Mouse (Mus musculus): ENCODE measurements around the gene Pde8b. TPM values are rescaled to one million over a fixed set of nuclear protein-coding genes. Genes with fewer than 3 reads are reported as not detected.

Gene Pde8b
- polyA plus RNA-seq, 1 experiment from 2014 or later: 6.9 TPM

- H3K36me3 ChIP-seq (ENCODE audit: control insufficient read depth, insufficient read depth, low read length): no peaks in the 10 kb centered on the region
- no peak overlapping the region for H3K27ac ChIP-seq (ENCODE audit: low read depth)
- no peak overlapping the region for H3K9ac ChIP-seq (ENCODE audit: low read length)
- no peak overlapping the region for H3K4me2 ChIP-seq (ENCODE audit: low read length)
- H3K4me3 ChIP-seq (ENCODE audit: low read depth, low read length): no peak overlapping the region
- H3K4me1 ChIP-seq (replicated peaks; ENCODE audit: control insufficient read depth, insufficient read depth, low read length): no peaks in the 10 kb centered on the region
- no peaks in the 10 kb centered on the region for H3K27me3 ChIP-seq (replicated peaks; ENCODE audit: control insufficient read depth, insufficient read depth, low read length)
- 76% methylated on average over 2 of the region's 2 CpGs for WGBS
- H3K9me3 ChIP-seq (ENCODE audit: control insufficient read depth, low read length): no peaks in the 10 kb centered on the region
- no peak for ATAC-seq (replicated peaks; ENCODE audit: low FRiP score, low TSS enrichment, low read depth)
- no peak for DNase-seq (ENCODE audit: low spot score)
Measured at GRCm38 (mm10) chr13:95076142-95076541, 174.0 kb downstream of the Pde8b start.

DNA sequence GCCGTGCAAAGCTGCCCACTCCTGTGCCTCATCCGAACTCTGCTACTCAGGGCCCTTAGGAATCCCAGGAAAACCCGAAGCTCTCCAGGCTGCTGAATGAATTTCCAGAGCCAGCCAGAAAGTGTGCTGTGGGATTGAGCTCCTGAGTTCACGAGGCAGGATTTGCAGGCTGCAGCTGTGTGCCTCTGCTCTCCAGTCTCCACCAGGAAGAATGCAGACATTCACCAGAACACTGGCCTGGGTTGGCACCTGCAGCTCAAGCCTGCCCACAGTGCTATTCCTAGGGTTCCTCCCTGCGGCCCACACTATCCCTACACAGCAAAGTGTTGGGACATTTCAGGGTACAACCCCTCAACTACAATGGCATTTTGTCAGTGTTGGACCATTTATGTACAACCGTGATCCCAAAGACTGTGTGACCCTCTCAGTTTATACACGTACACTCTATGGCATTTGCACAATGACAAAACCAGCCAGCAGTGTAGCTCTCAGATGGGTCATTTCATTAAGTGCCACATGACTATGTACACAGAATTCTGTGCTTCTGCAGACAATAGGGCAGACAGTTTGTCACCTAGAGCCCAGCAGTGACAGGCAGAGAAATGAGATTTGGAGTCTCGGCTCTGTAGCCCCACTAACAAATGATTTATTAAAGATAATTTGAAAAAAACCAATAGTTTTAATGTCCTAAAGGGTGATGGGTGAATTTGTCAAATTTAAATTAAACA, 176.5 kb downstream of the Pde8b start:
- Histone ChIP-seq H3K9ac (ENCODE audit: low read length) (no peak overlapping the region), H3K36me3 (ENCODE audit: control insufficient read depth, insufficient read depth, low read length) (no peaks in the 10 kb centered on the region), H3K9me3 (ENCODE audit: control insufficient read depth, low read length) (no peaks in the 10 kb centered on the region), H3K27me3 (replicated peaks; ENCODE audit: control insufficient read depth, insufficient read depth, low read length) (no peaks in the 10 kb centered on the region), H3K4me1 (replicated peaks; ENCODE audit: control insufficient read depth, insufficient read depth, low read length) (no peaks in the 10 kb centered on the region), H3K4me2 (ENCODE audit: low read length) (no peak overlapping the region), H3K4me3 (ENCODE audit: low read depth, low read length) (no peak overlapping the region), H3K27ac (ENCODE audit: low read depth) (no peak overlapping the region)
- DNase-seq (ENCODE audit: low spot score): no peak
- ATAC-seq (replicated peaks; ENCODE audit: low FRiP score, low TSS enrichment, low read depth): no peak
- WGBS: 61% methylated on average over 8 of the region's 8 CpGs

GRCm38 (mm10) chr13:95070268-95070667, 179.9 kb downstream of the Pde8b start:
- H3K4me3 ChIP-seq (ENCODE audit: low read depth, low read length): no peak overlapping the region
- no peaks in the 10 kb centered on the region for H3K27me3 ChIP-seq (replicated peaks; ENCODE audit: control insufficient read depth, insufficient read depth, low read length)
- no peaks in the 10 kb centered on the region for H3K36me3 ChIP-seq (ENCODE audit: control insufficient read depth, insufficient read depth, low read length)
- ATAC-seq (replicated peaks; ENCODE audit: low FRiP score, low TSS enrichment, low read depth) (no peak), DNase-seq (ENCODE audit: low spot score) (no peak)
- H3K9ac ChIP-seq (ENCODE audit: low read length): no peak overlapping the region
- H3K27ac ChIP-seq (ENCODE audit: low read depth): no peak overlapping the region
- no peaks in the 10 kb centered on the region for H3K9me3 ChIP-seq (ENCODE audit: control insufficient read depth, low read length)
- no peaks in the 10 kb centered on the region for H3K4me1 ChIP-seq (replicated peaks; ENCODE audit: control insufficient read depth, insufficient read depth, low read length)
- no peak overlapping the region for H3K4me2 ChIP-seq (ENCODE audit: low read length)

- Histone ChIP-seq H3K27me3 (replicated peaks; ENCODE audit: control insufficient read depth, insufficient read depth, low read length) (no peaks in the 10 kb centered on the region), H3K4me3 (ENCODE audit: low read depth, low read length) (no peak overlapping the region), H3K9ac (ENCODE audit: low read length) (no peak overlapping the region), H3K4me2 (ENCODE audit: low read length) (no peak overlapping the region), H3K27ac (ENCODE audit: low read depth) (no peak overlapping the region), H3K9me3 (ENCODE audit: control insufficient read depth, low read length) (no peaks in the 10 kb centered on the region), H3K36me3 (ENCODE audit: control insufficient read depth, insufficient read depth, low read length) (no peaks in the 10 kb centered on the region), H3K4me1 (replicated peaks; ENCODE audit: control insufficient read depth, insufficient read depth, low read length) (no peaks in the 10 kb centered on the region)
- no peak for DNase-seq (ENCODE audit: low spot score)
- 68% methylated on average over 6 of the region's 6 CpGs for WGBS
- no peak for ATAC-seq (replicated peaks; ENCODE audit: low FRiP score, low TSS enrichment, low read depth)
Measured at GRCm38 (mm10) chr13:95067854-95068253, 182.3 kb downstream of the Pde8b start.

- DNase-seq (ENCODE audit: low spot score) (no peak), ATAC-seq (replicated peaks; ENCODE audit: low FRiP score, low TSS enrichment, low read depth) (no peak)
- no peaks in the 10 kb centered on the region for H3K4me1 ChIP-seq (replicated peaks; ENCODE audit: control insufficient read depth, insufficient read depth, low read length)
- 64% methylated on average over 4 of the region's 4 CpGs for WGBS
- no peak overlapping the region for H3K27ac ChIP-seq (ENCODE audit: low read depth)
- H3K4me3 ChIP-seq (ENCODE audit: low read depth, low read length): no peak overlapping the region
- no peak overlapping the region for H3K4me2 ChIP-seq (ENCODE audit: low read length)
- H3K36me3 ChIP-seq (ENCODE audit: control insufficient read depth, insufficient read depth, low read length): no peaks in the 10 kb centered on the region
- H3K9me3 ChIP-seq (ENCODE audit: control insufficient read depth, low read length): no peaks in the 10 kb centered on the region
- H3K27me3 ChIP-seq (replicated peaks; ENCODE audit: control insufficient read depth, insufficient read depth, low read length): no peaks in the 10 kb centered on the region
- no peak overlapping the region for H3K9ac ChIP-seq (ENCODE audit: low read length)
Measured at GRCm38 (mm10) chr13:95063390-95064017, 186.6 kb downstream of the Pde8b start.

- H3K36me3 ChIP-seq (ENCODE audit: control insufficient read depth, insufficient read depth, low read length): no peaks in the 10 kb centered on the region
- no peaks in the 10 kb centered on the region for H3K27me3 ChIP-seq (replicated peaks; ENCODE audit: control insufficient read depth, insufficient read depth, low read length)
- H3K4me3 ChIP-seq (ENCODE audit: low read depth, low read length): no peak overlapping the region
- no peak for DNase-seq (ENCODE audit: low spot score)
- no peak overlapping the region for H3K9ac ChIP-seq (ENCODE audit: low read length)
- ATAC-seq (replicated peaks; ENCODE audit: low FRiP score, low TSS enrichment, low read depth): no peak
- H3K27ac ChIP-seq (ENCODE audit: low read depth): no peak overlapping the region
- no peaks in the 10 kb centered on the region for H3K9me3 ChIP-seq (ENCODE audit: control insufficient read depth, low read length)
- H3K4me1 ChIP-seq (replicated peaks; ENCODE audit: control insufficient read depth, insufficient read depth, low read length): no peaks in the 10 kb centered on the region
- 85% methylated on average over 4 of the region's 4 CpGs for WGBS
- H3K4me2 ChIP-seq (ENCODE audit: low read length): no peak overlapping the region
Measured at GRCm38 (mm10) chr13:95058885-95059284, 191.3 kb downstream of the Pde8b start.

GRCm38 (mm10) chr13:95056501-95057280, 193.4 kb downstream of the Pde8b start:
- WGBS: 82% methylated on average over 11 of the region's 11 CpGs
- no peak overlapping the region for H3K4me3 ChIP-seq (ENCODE audit: low read depth, low read length)
- no peaks in the 10 kb centered on the region for H3K36me3 ChIP-seq (ENCODE audit: control insufficient read depth, insufficient read depth, low read length)
- H3K4me2 ChIP-seq (ENCODE audit: low read length): no peak overlapping the region
- H3K27me3 ChIP-seq (replicated peaks; ENCODE audit: control insufficient read depth, insufficient read depth, low read length): no peaks in the 10 kb centered on the region
- no peak overlapping the region for H3K9ac ChIP-seq (ENCODE audit: low read length)
- no peaks in the 10 kb centered on the region for H3K4me1 ChIP-seq (replicated peaks; ENCODE audit: control insufficient read depth, insufficient read depth, low read length)
- H3K27ac ChIP-seq (ENCODE audit: low read depth): no peak overlapping the region
- no peak for ATAC-seq (replicated peaks; ENCODE audit: low FRiP score, low TSS enrichment, low read depth)
- DNase-seq (ENCODE audit: low spot score): no peak
- no peaks in the 10 kb centered on the region for H3K9me3 ChIP-seq (ENCODE audit: control insufficient read depth, low read length)

- no peak overlapping the region for H3K9ac ChIP-seq (ENCODE audit: low read length)
- no peak for ATAC-seq (replicated peaks; ENCODE audit: low FRiP score, low TSS enrichment, low read depth)
- no peak overlapping the region for H3K27ac ChIP-seq (ENCODE audit: low read depth)
Measured at GRCm38 (mm10) chr13:95055742-95056388, 194.3 kb downstream of the Pde8b start.

More at GRCm38 (mm10) chr13:95055742-95056388, 194.3 kb downstream of the Pde8b start:
- no peaks in the 10 kb centered on the region for H3K4me1 ChIP-seq (replicated peaks; ENCODE audit: control insufficient read depth, insufficient read depth, low read length)
- H3K27me3 ChIP-seq (replicated peaks; ENCODE audit: control insufficient read depth, insufficient read depth, low read length): no peaks in the 10 kb centered on the region
- no peak overlapping the region for H3K4me2 ChIP-seq (ENCODE audit: low read length)
- DNase-seq (ENCODE audit: low spot score): no peak
- WGBS: 85% methylated on average over 1 of the region's 1 CpGs
- no peaks in the 10 kb centered on the region for H3K36me3 ChIP-seq (ENCODE audit: control insufficient read depth, insufficient read depth, low read length)
- no peaks in the 10 kb centered on the region for H3K9me3 ChIP-seq (ENCODE audit: control insufficient read depth, low read length)
- no peak overlapping the region for H3K4me3 ChIP-seq (ENCODE audit: low read depth, low read length)
